Mouse (Mus musculus) lung, adult 18-20 months (tissue): ENCODE measurements around the gene Irf3.

Experiments
- DNase-seq, 2 experiments: peaks; one replicate each; pipeline ENCODE4 v3.0.0; 2022; ENCODE audit warnings: mixed read lengths in 2 of 2

The Irf3 gene

GRCm38 (mm10) chr7:45036702-45037101, 39.3 kb downstream of the Irf3 start:
- no peak for DNase-seq

GRCm38 (mm10) chr7:45037720-45038361, 40.4 kb downstream of the Irf3 start:
- peak; percentile 56 to 60 for DNase-seq

- DNase-seq = no peak
Measured at GRCm38 (mm10) chr7:45038411-45038810, 41.0 kb downstream of the Irf3 start.

- DNase-seq = no peak
Measured at GRCm38 (mm10) chr7:45040851-45041250, 43.4 kb downstream of the Irf3 start.

- no peak for DNase-seq
Measured at GRCm38 (mm10) chr7:45043307-45043706, 45.9 kb downstream of the Irf3 start.

- no peak for DNase-seq
Measured at GRCm38 (mm10) chr7:45045741-45046140, 48.3 kb downstream of the Irf3 start.

GRCm38 (mm10) chr7:45046853-45047350, 49.5 kb downstream of the Irf3 start:
- no peak for DNase-seq

- DNase-seq = no peak
Measured at GRCm38 (mm10) chr7:45047491-45047890, 50.0 kb downstream of the Irf3 start.

GRCm38 (mm10) chr7:45048001-45048890, 50.8 kb downstream of the Irf3 start:
- DNase-seq = no peak

GRCm38 (mm10) chr7:45048923-45049657, 51.6 kb downstream of the Irf3 start:
- no peak for DNase-seq

- peak; percentile 60 to 72 for DNase-seq
Measured at GRCm38 (mm10) chr7:45050945-45051600, 53.6 kb downstream of the Irf3 start.

- DNase-seq = no peak
Measured at GRCm38 (mm10) chr7:45051601-45051974, 54.1 kb downstream of the Irf3 start.
